Mouse (Mus musculus) lung, adult 2 months (tissue): ENCODE data around the gene Vps13d. TPM values are rescaled to one million over a fixed set of nuclear protein-coding genes. Genes with fewer than 3 reads are reported as not detected.
A peak's percentile ranks its signal among the peaks of the same experiment; 100 is the strongest.

Experiments used
- DNase-seq: peaks from one replicate; pipeline ENCODE4 v3.0.0; 2022
- H3K4me1 ChIP-seq: fragments of 200-500 bp; 2 replicates; pipeline ENCODE4 v1.6.1; 2011; ENCODE audit warnings: low read length; ENCODE audit not compliant: control insufficient read depth, insufficient read depth
- H3K4me3 ChIP-seq: fragments of 200-500 bp; replicated peaks from 2 replicates; pipeline ENCODE3; 2011; ENCODE audit warnings: low read depth, mild to moderate bottlenecking, control low read depth, low read length; ENCODE audit errors: extremely low read depth
- CTCF ChIP-seq: fragments of 200-500 bp; IDR thresholded peaks from 2 replicates; pipeline ENCODE4 v1.5.1; 2011; ENCODE audit warnings: mild to moderate bottlenecking, low read length, control low read depth; ENCODE audit not compliant: insufficient read depth
- POLR2A ChIP-seq: fragments of 200-500 bp; IDR thresholded peaks from 2 replicates; pipeline ENCODE4 v1.6.1; 2011; ENCODE audit warnings: low read depth, mild to moderate bottlenecking, control low read depth, low read length, borderline replicate concordance; ENCODE audit errors: extremely low read depth
- WGBS: fragments of 180-500 bp; shearing (Covaris S2); methylation state at CpG from one replicate; pipeline ENCODE4 v1.1.7; 2018; 5-methylcytosine and 5-hydroxymethylcytosine counted together
- polyA plus RNA-seq: library from polyadenylated mRNA; depleted of rRNA; stranded (reverse); fragments of >200 nt; gene quantifications from 2 replicates; pipeline ENCODE4 v1.2.3, GENCODE M21; 2012

Vps13d gene
- polyA plus RNA-seq, 1 experiment = 15.7 TPM

- no peak overlapping the region for H3K4me3 ChIP-seq
- no peak for DNase-seq
- 87% methylated on average over 1 of the region's 1 CpGs for WGBS
- peaks cover 3% of the 10 kb centered on the region; the same call in 1 of the 2 replicates for H3K4me1 ChIP-seq
- no peak for TF ChIP-seq POLR2A
- TF ChIP-seq CTCF = no peak
Measured at GRCm38 (mm10) chr4:145136705-145137104, 58.1 kb downstream of the Vps13d start.

- TF ChIP-seq POLR2A = no peak
- TF ChIP-seq CTCF = no peak
- H3K4me3 ChIP-seq = no peak overlapping the region
- WGBS = 53% methylated on average over 4 of the region's 4 CpGs
- peaks cover 6% of the 10 kb centered on the region; the same call in 1 of the 2 replicates for H3K4me1 ChIP-seq
- no peak for DNase-seq
Measured at GRCm38 (mm10) chr4:145135473-145135872, 59.3 kb downstream of the Vps13d start.

GRCm38 (mm10) chr4:145130772-145131171 is 64.0 kb downstream of the Vps13d start:
- no peak for DNase-seq
- Histone ChIP-seq H3K4me3 (no peak overlapping the region), H3K4me1 (peaks cover 12% of the 10 kb centered on the region; the same call in 1 of the 2 replicates)
- TF ChIP-seq POLR2A = no peak
- no peak for TF ChIP-seq CTCF
- 97% methylated on average over 1 of the region's 1 CpGs for WGBS

- TF ChIP-seq POLR2A = no peak
- no peak for TF ChIP-seq CTCF
- peak; percentile 72 for DNase-seq
- H3K4me3 ChIP-seq = no peak overlapping the region
- peaks cover 12% of the 10 kb centered on the region; the same call in 1 of the 2 replicates for H3K4me1 ChIP-seq
Measured at GRCm38 (mm10) chr4:145129956-145130548, 64.8 kb downstream of the Vps13d start.

- H3K4me3 ChIP-seq = no peak overlapping the region
- WGBS = 71% methylated on average over 4 of the region's 4 CpGs
- H3K4me1 ChIP-seq = peaks cover 10% of the 10 kb centered on the region; the same call in 1 of the 2 replicates
- DNase-seq = no peak
- TF ChIP-seq CTCF (no peak), POLR2A (no peak)
Measured at GRCm38 (mm10) chr4:145125463-145126220, 69.2 kb downstream of the Vps13d start.

- H3K4me3 ChIP-seq = no peak overlapping the region
- 69% methylated on average over 4 of the region's 4 CpGs for WGBS
- no peak for TF ChIP-seq POLR2A
- TF ChIP-seq CTCF = no peak
- DNase-seq = no peak
- no peaks in the 10 kb centered on the region; the same call in 1 of the 2 replicates for H3K4me1 ChIP-seq
Measured at GRCm38 (mm10) chr4:145124419-145124818, 70.4 kb downstream of the Vps13d start.

GRCm38 (mm10) chr4:145111641-145112040 is 83.2 kb downstream of the Vps13d start:
- H3K4me1 ChIP-seq = no peaks in the 10 kb centered on the region
- DNase-seq = no peak
- no peak overlapping the region for H3K4me3 ChIP-seq
- WGBS = 34% methylated on average over 4 of the region's 4 CpGs
- TF ChIP-seq CTCF (no peak), POLR2A (no peak)

- Histone ChIP-seq H3K4me3 (no peak overlapping the region), H3K4me1 (no peaks in the 10 kb centered on the region)
- no peak for DNase-seq
- WGBS = 86% methylated on average over 6 of the region's 6 CpGs
- TF ChIP-seq CTCF = no peak
- no peak for TF ChIP-seq POLR2A
Measured at GRCm38 (mm10) chr4:145110736-145111135, 84.1 kb downstream of the Vps13d start.

GRCm38 (mm10) chr4:145106796-145107195 is 88.0 kb downstream of the Vps13d start:
- no peak for DNase-seq
- H3K4me1 ChIP-seq = no peaks in the 10 kb centered on the region
- no peak overlapping the region for H3K4me3 ChIP-seq
- TF ChIP-seq CTCF (no peak), POLR2A (no peak)
- 67% methylated on average over 6 of the region's 6 CpGs for WGBS

- no peak for DNase-seq
- TF ChIP-seq POLR2A = no peak
- no peak for TF ChIP-seq CTCF
- Histone ChIP-seq H3K4me3 (no peak overlapping the region), H3K4me1 (no peaks in the 10 kb centered on the region)
- 81% methylated on average over 6 of the region's 6 CpGs for WGBS
Measured at GRCm38 (mm10) chr4:145105319-145105718, 89.5 kb downstream of the Vps13d start.
